Mouse (Mus musculus): Measurements from ENCODE around the gene Bin2. TPM values are rescaled to one million over a fixed set of nuclear protein-coding genes. Genes with fewer than 3 reads are reported as not detected.
"Not testable (repeated sequence)": the region's sequence is repeated elsewhere in the genome, so short reads cannot be mapped to it uniquely, and the experiment has no call there.

Gene Bin2
- polyA plus RNA-seq, 1 experiment = 101 TPM

DNA sequence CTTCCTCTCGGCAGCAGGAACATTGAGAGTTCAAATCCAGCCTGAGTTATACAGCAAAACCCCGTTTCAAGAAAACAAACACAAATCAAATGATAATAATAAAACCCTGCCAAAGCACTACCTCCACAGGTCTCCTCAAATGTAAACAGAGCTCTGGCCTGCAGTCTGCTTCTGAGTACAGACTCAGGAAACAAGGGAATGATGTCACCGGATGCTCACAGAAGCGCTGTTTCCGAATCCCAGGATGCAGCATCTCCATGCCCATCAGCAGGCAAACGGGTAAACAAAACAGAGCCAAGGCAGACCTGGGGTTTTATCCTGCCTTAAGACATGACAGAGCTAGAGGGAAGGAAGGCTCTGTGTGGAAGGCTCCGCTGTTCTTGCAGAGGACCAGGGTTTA lies 40.6 kb downstream of the Bin2 start:
- no peak for DNase-seq (ENCODE audit: low read depth in 1 of 2, low spot score in 2 of 2)
- no peak for TF ChIP-seq POLR2A (IDR thresholded peaks at IDR 0.05; ENCODE audit: low read depth, low read length)
- no peak for TF ChIP-seq CTCF (IDR thresholded peaks at IDR 0.05; ENCODE audit: extremely low read depth, insufficient read depth, insufficient read length, insufficient replicate concordance)
- Histone ChIP-seq H3K36me3 (ENCODE audit: control insufficient read depth, insufficient read depth, low read length) (no peaks in the 10 kb centered on the region), H3K4me1 (ENCODE audit: control insufficient read depth, insufficient read depth, insufficient read length) (peaks cover 17% of the 10 kb centered on the region; the same call in 1 of the 2 replicates), H3K27me3 (ENCODE audit: control insufficient read depth, insufficient read depth, low read length) (no peaks in the 10 kb centered on the region), H3K27ac (ENCODE audit: insufficient read depth, low read length) (no peak overlapping the region), H3K4me3 (ENCODE audit: extremely low read depth, insufficient read depth, insufficient read length) (no peak overlapping the region)
- 75% methylated on average over 7 of the region's 7 CpGs for WGBS

GRCm38 (mm10) chr15:100627774-100628370 lies 41.5 kb downstream of the Bin2 start:
- TF ChIP-seq POLR2A (IDR thresholded peaks at IDR 0.05; ENCODE audit: low read depth, low read length) (no peak), CTCF (IDR thresholded peaks at IDR 0.05; ENCODE audit: extremely low read depth, insufficient read depth, insufficient read length, insufficient replicate concordance) (no peak)
- Histone ChIP-seq H3K4me3 (ENCODE audit: extremely low read depth, insufficient read depth, insufficient read length) (no peak overlapping the region), H3K27me3 (ENCODE audit: control insufficient read depth, insufficient read depth, low read length) (no peaks in the 10 kb centered on the region), H3K36me3 (ENCODE audit: control insufficient read depth, insufficient read depth, low read length) (no peaks in the 10 kb centered on the region), H3K4me1 (ENCODE audit: control insufficient read depth, insufficient read depth, insufficient read length) (peaks cover 12% of the 10 kb centered on the region; the same call in 1 of the 2 replicates), H3K27ac (ENCODE audit: insufficient read depth, low read length) (no peak overlapping the region)
- DNase-seq (ENCODE audit: low read depth in 1 of 2, low spot score in 2 of 2) = no peak
- 72% methylated on average over 11 of the region's 11 CpGs for WGBS

DNA sequence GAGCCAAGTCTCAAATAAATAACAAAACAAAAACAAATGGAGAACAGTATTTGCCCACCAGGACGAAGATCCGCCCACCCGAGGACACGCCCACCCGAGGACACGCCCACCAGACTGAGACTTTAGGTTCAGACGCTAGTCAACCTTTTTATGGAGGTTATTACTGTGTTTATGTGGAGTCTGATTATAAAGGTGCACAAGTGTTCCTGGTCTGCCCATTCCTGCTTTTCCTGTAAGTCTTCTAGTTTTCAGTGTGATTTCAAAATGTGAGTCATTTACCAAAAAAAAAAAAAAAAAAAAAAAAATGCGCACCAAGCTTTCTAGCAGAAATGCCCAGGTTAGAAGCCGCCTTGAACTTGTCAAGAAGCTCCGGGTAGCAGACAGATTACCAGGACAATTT lies 42.1 kb downstream of the Bin2 start:
- Histone ChIP-seq H3K36me3 (ENCODE audit: control insufficient read depth, insufficient read depth, low read length) (no peaks in the 10 kb centered on the region), H3K4me1 (ENCODE audit: control insufficient read depth, insufficient read depth, insufficient read length) (peaks cover 9% of the 10 kb centered on the region; the same call in 1 of the 2 replicates), H3K27ac (ENCODE audit: insufficient read depth, low read length) (no peak overlapping the region), H3K4me3 (ENCODE audit: extremely low read depth, insufficient read depth, insufficient read length) (no peak overlapping the region), H3K27me3 (ENCODE audit: control insufficient read depth, insufficient read depth, low read length) (no peaks in the 10 kb centered on the region)
- WGBS = 64% methylated on average over 10 of the region's 10 CpGs
- TF ChIP-seq POLR2A (IDR thresholded peaks at IDR 0.05; ENCODE audit: low read depth, low read length) (no peak), CTCF (IDR thresholded peaks at IDR 0.05; ENCODE audit: extremely low read depth, insufficient read depth, insufficient read length, insufficient replicate concordance) (no peak)
- no peak for DNase-seq (ENCODE audit: low read depth in 1 of 2, low spot score in 2 of 2)

GRCm38 (mm10) chr15:100624435-100624834 lies 44.9 kb downstream of the Bin2 start:
- no peak overlapping the region for H3K27ac ChIP-seq (ENCODE audit: insufficient read depth, low read length)
- H3K4me3 ChIP-seq (ENCODE audit: extremely low read depth, insufficient read depth, insufficient read length) = no peak overlapping the region
- H3K4me1 ChIP-seq (ENCODE audit: control insufficient read depth, insufficient read depth, insufficient read length) = peaks cover 8% of the 10 kb centered on the region; the same call in 1 of the 2 replicates
- peaks cover 10% of the 10 kb centered on the region for H3K36me3 ChIP-seq (ENCODE audit: control insufficient read depth, insufficient read depth, low read length)
- DNase-seq (ENCODE audit: low read depth in 1 of 2, low spot score in 2 of 2) = no peak
- TF ChIP-seq CTCF (IDR thresholded peaks at IDR 0.05; ENCODE audit: extremely low read depth, insufficient read depth, insufficient read length, insufficient replicate concordance) (no peak), POLR2A (IDR thresholded peaks at IDR 0.05; ENCODE audit: low read depth, low read length) (no peak)
- H3K27me3 ChIP-seq (ENCODE audit: control insufficient read depth, insufficient read depth, low read length) = no peaks in the 10 kb centered on the region
- WGBS = 91% methylated on average over 3 of the region's 3 CpGs

DNA sequence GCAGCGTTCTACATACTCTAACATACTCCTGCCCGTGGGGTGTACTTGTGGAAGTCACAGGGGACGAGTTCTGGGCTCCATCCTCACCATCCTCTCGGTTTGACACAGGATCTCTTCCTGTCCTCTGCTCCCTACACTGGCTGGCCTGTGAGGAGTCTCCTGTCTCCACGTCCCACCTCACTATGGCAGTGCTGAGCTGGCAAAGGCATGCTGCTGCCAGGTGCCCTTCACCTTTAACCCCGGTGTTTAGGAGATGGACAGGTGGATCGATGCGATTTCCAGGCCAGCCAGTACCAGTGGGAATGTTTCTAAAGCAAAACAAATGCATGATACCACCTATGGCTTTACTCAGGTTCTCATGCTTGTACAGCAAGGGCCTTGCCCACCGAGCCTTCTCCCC lies 45.6 kb downstream of the Bin2 start:
- no peak overlapping the region for H3K27ac ChIP-seq (ENCODE audit: insufficient read depth, low read length)
- no peak overlapping the region for H3K4me3 ChIP-seq (ENCODE audit: extremely low read depth, insufficient read depth, insufficient read length)
- H3K27me3 ChIP-seq (ENCODE audit: control insufficient read depth, insufficient read depth, low read length) = no peaks in the 10 kb centered on the region
- whole genome bisulfite sequencing = 88% methylated on average over 9 of the region's 9 CpGs
- DNase-seq (ENCODE audit: low read depth in 1 of 2, low spot score in 2 of 2) = no peak
- TF ChIP-seq POLR2A (IDR thresholded peaks at IDR 0.05; ENCODE audit: low read depth, low read length) (no peak), CTCF (IDR thresholded peaks at IDR 0.05; ENCODE audit: extremely low read depth, insufficient read depth, insufficient read length, insufficient replicate concordance) (no peak)
- peaks cover 15% of the 10 kb centered on the region for H3K36me3 ChIP-seq (ENCODE audit: control insufficient read depth, insufficient read depth, low read length)
- H3K4me1 ChIP-seq (ENCODE audit: control insufficient read depth, insufficient read depth, insufficient read length) = peaks cover 8% of the 10 kb centered on the region; the same call in 1 of the 2 replicates

GRCm38 (mm10) chr15:100622164-100622563 lies 47.2 kb downstream of the Bin2 start:
- H3K27ac ChIP-seq (ENCODE audit: insufficient read depth, low read length) = peak overlapping the region; percentile 55
- H3K4me3 ChIP-seq (ENCODE audit: extremely low read depth, insufficient read depth, insufficient read length) = no peak overlapping the region
- WGBS = 16% methylated on average over 7 of the region's 7 CpGs

GRCm38 (mm10) chr15:100621671-100622070 lies 47.7 kb downstream of the Bin2 start:
- H3K36me3 ChIP-seq (ENCODE audit: control insufficient read depth, insufficient read depth, low read length) = peaks cover 26% of the 10 kb centered on the region
- peak overlapping the region; percentile 26; the same call in 1 of the 2 replicates for H3K27ac ChIP-seq (ENCODE audit: insufficient read depth, low read length)
- H3K4me1 ChIP-seq (ENCODE audit: control insufficient read depth, insufficient read depth, insufficient read length); H3K4me3 ChIP-seq (ENCODE audit: extremely low read depth, insufficient read depth, insufficient read length); DNase-seq (ENCODE audit: low read depth in 1 of 2, low spot score in 2 of 2); H3K27me3 ChIP-seq (ENCODE audit: control insufficient read depth, insufficient read depth, low read length): not testable (repeated sequence)
- WGBS = 69% methylated on average over 9 of the region's 9 CpGs

More at GRCm38 (mm10) chr15:100622164-100622563, 47.2 kb downstream of the Bin2 start:
- H3K36me3 ChIP-seq (ENCODE audit: control insufficient read depth, insufficient read depth, low read length) = peaks cover 24% of the 10 kb centered on the region
- no peaks in the 10 kb centered on the region for H3K27me3 ChIP-seq (ENCODE audit: control insufficient read depth, insufficient read depth, low read length)
- no peak for TF ChIP-seq CTCF (IDR thresholded peaks at IDR 0.05; ENCODE audit: extremely low read depth, insufficient read depth, insufficient read length, insufficient replicate concordance)
- no peak for TF ChIP-seq POLR2A (IDR thresholded peaks at IDR 0.05; ENCODE audit: low read depth, low read length)
- peaks cover 8% of the 10 kb centered on the region; the same call in 1 of the 2 replicates for H3K4me1 ChIP-seq (ENCODE audit: control insufficient read depth, insufficient read depth, insufficient read length)
- DNase-seq (ENCODE audit: low read depth in 1 of 2, low spot score in 2 of 2) = no peak
